Mouse (Mus musculus): Measurements from ENCODE around the gene Setd3.

- no peak for TF ChIP-seq CTCF (IDR thresholded peaks at IDR 0.05; ENCODE audit: borderline replicate concordance, insufficient read depth, low read length)
- TF ChIP-seq POLR2A (IDR thresholded peaks at IDR 0.05; ENCODE audit: low read depth, low read length) = no peak
Observed at GRCm38 (mm10) chr12:108088253-108088652, 90.9 kb downstream of the Setd3 start.
